Mouse (Mus musculus): ENCODE measurements around the gene Irf2bp2.

DNA sequence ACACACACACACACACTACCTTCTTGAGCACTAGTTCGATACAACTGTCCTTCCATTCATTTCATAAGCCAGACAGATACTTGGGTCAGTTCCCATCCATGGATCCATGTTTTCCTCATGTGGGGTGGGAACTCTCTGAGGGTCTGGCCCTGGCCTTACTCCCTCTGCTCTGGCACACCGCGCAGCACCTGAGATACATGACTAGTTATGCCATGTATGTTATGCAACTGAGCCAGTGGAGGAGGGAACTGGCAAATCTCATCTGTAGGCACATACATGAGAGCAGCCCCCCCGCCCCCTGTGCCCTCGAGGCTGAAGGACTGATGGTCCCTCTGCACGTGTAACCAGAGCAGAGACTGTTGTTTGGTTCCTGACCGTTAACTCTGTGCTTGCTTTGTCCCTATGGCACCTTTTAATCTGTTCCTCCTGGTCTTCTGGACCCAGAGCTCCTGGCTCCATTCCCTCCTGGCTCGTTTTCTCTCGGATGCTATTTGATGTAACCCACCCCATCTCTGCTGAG, 23.2 kb downstream of the Irf2bp2 start:
- TF ChIP-seq GATA1 (IDR thresholded peaks at IDR 0.05; ENCODE audit: borderline replicate concordance, low read length), result no peak
- no peak for TF ChIP-seq FLI1 (IDR thresholded peaks at IDR 0.05; ENCODE audit: low read length)
